Mouse (Mus musculus): ENCODE results near the gene Snhg11. TPM values are rescaled to one million over a fixed set of nuclear protein-coding genes. Genes with fewer than 3 reads are reported as not detected.

Gene Snhg11
- polyA plus RNA-seq (2012; rRNA removed; ENCODE audit: low replicate concordance): 17.4 and 62.3 TPM in 2 replicates

GRCm38 (mm10) chr2:158375443-158376122, at the start of gene Snhg11:
Gene Snhg11 (plus strand): TSS chr2:158375638.

GRCm38 (mm10) chr2:158409595-158410021, 34.2 kb downstream of the Snhg11 start, which contains the start of gene Ralgapb:
Gene Ralgapb (plus strand): TSS chr2:158409848.

Other genes with a start within 250 kb of the Snhg11 start
- gene Tgm2, start 229.2 kb upstream of the Snhg11 start, polyA plus RNA-seq (2012; rRNA removed; ENCODE audit: low replicate concordance): 235 and 428 TPM in 2 replicates
- gene D630003M21Rik, start 146.4 kb upstream of the Snhg11 start, polyA plus RNA-seq (2012; rRNA removed; ENCODE audit: low replicate concordance): 1.3 and 9.0 TPM in 2 replicates
- 0.13 TPM in 1 of 2 replicates, not detected in the other for gene Bpi, start 117.5 kb upstream of the Snhg11 start, polyA plus RNA-seq (2012; rRNA removed; ENCODE audit: low replicate concordance)
- 336 and 540 TPM in 2 replicates for gene Lbp, start 69.1 kb upstream of the Snhg11 start, polyA plus RNA-seq (2012; rRNA removed; ENCODE audit: low replicate concordance)
- 23.6 and 34.7 TPM in 2 replicates for gene Ralgapb, start 34.2 kb downstream of the Snhg11 start, polyA plus RNA-seq (2012; rRNA removed; ENCODE audit: low replicate concordance)
- gene Adig, start 127.0 kb downstream of the Snhg11 start, polyA plus RNA-seq (2012; rRNA removed; ENCODE audit: low replicate concordance): 242 and 439 TPM in 2 replicates
- 0.21 and 2.9 TPM in 2 replicates for gene Arhgap40, start 137.2 kb downstream of the Snhg11 start, polyA plus RNA-seq (2012; rRNA removed; ENCODE audit: low replicate concordance)
- gene Slc32a1, start 235.1 kb downstream of the Snhg11 start, polyA plus RNA-seq (2012; rRNA removed; ENCODE audit: low replicate concordance): not detected in 2 replicates
- gene Actr5, start 249.2 kb downstream of the Snhg11 start, polyA plus RNA-seq (2012; rRNA removed; ENCODE audit: low replicate concordance): 4.7 and 9.3 TPM in 2 replicates

All from subcutaneous adipose tissue, adult 2 months (tissue).